Mouse (Mus musculus) cerebellum, adult 18-20 months (tissue): Measurements from ENCODE around the gene Mmp19.
"Not testable (repeated sequence)": the region's sequence is repeated elsewhere in the genome, so short reads cannot be mapped to it uniquely, and the experiment has no call there.

Experiments used
- DNase-seq, 2 experiments: peaks; one replicate each; pipeline ENCODE4 v3.0.0; 2021

The Mmp19 gene

DNA sequence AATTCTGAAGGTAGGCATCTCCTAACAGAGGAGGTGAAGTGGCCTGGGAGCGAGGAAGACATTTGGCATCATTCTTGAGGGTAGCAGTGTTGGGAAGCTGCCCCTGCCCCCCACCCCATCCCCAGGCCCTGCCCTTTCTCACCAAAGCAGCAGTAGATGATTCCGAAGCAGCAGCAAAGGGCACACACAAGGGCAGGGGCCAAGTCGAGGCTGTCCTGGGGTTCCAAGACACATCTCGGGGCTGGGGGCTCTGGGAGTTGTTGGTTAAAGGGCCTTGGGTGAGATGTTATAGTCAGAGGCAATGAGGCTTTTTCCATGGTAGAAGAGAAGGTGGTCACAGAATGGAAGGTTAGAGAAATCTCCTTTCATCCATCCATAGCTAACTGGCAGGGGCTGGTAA lies 12.2 kb downstream of the Mmp19 start:
- DNase-seq: no peak

GRCm38 (mm10) chr10:128803361-128803760 lies 12.7 kb downstream of the Mmp19 start:
- DNase-seq: no peak

- DNase-seq: peak; percentile 64 to 65
Measured at GRCm38 (mm10) chr10:128803771-128804270, 13.1 kb downstream of the Mmp19 start, which contains the start of gene Dnajc14. Dnajc14 (plus strand) TSS chr10:128804062.

DNA sequence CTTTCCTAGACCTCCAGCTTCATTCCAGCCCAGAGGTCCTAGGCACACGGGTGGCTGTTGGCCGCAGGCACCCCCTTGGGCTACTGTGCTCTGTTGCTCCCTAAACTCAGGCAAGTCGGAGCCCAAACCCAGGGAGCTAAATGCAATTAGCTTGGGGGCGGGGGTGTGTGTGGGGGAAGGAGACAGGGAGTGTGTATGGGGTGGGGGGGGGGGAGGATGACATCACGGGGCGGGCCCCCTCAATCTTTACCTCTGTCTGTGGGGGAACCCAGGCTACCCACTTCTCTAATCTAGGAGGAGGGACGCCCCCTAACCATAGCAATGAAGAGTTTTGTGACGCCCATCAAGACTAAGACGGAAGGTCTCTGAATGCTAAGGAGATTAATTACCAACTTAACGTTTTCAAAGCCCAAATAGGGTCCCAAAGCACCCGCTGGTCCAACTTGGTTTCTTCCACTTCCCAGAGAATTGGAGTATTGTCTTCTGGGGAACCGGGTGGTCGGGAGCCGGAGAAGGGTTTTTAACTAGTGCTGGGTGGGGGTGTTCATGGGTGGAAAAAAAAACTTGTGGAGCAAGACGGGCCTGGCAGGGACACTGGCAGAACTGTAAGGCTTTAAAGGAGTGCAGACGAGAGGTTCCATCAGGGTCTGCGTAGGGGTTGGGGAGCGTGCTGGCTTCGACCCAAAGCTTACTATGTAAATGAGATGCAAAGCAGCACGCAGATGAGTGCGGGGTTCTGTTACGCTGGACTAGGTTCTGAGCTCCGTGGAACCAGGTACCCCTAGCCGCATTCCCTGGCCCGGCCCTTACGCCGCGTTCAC lies 13.8 kb downstream of the Mmp19 start, which contains the start of gene Tmem198b:
Gene Tmem198b (minus strand): TSS at position 100 of the 821 bp plus-strand sequence.
- DNase-seq: peak; percentile 61 to 63

GRCm38 (mm10) chr10:128805092-128806000 lies 14.6 kb downstream of the Mmp19 start:
- DNase-seq: peak; percentile 94 to 97

DNA sequence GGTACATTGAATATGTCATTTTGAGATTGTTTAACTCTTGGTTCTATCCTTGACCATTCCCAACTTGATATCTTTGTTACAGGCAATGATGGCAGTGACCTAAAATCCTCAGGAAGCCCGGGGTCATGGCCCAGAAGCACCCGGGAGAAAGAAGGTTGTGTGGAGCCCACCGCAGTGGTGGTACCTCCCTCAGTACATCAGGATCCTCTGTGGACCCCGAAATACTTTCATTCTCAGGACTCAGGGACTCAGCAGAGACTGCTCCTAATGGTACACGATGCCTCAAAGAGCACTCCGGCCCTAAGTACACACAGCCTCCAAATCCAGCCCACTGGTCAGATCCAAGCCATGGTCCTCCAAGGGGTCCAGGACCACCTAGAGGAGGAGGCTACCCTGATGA lies 15.4 kb downstream of the Mmp19 start:
- peak in 1 of 2 experiments; percentile 20 for DNase-seq

GRCm38 (mm10) chr10:128807018-128807417 lies 16.3 kb downstream of the Mmp19 start:
- DNase-seq: no peak

- DNase-seq: no peak
Measured at GRCm38 (mm10) chr10:128817033-128817432, 26.3 kb downstream of the Mmp19 start, which contains the start of gene Sarnp. Sarnp (plus strand) TSS chr10:128817333.

DNA sequence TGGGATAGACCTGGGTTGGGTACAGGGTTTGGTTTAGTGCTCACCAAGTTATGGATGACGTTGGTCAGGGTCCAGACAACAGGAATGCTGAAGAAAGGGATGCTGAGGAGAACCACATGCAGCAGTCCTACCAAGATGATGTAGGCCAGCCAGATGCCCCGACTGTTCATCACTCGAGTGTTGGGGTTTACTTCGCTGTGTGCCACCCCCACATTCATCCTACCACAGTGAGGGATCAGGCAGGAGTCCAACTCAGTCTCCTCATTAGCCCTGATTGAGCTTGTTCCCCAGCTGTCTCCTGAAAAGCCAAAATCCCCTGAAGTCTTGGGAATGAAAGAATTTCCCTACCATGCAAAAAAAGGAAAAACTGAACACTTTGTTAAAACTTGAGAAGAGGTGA lies 29.5 kb downstream of the Mmp19 start:
- no peak for DNase-seq

- peak; percentile 99 for DNase-seq
Measured at GRCm38 (mm10) chr10:128821358-128822056, 30.8 kb downstream of the Mmp19 start, which contains the start of gene Ormdl2. Ormdl2 (minus strand) TSS chr10:128821645.

DNA sequence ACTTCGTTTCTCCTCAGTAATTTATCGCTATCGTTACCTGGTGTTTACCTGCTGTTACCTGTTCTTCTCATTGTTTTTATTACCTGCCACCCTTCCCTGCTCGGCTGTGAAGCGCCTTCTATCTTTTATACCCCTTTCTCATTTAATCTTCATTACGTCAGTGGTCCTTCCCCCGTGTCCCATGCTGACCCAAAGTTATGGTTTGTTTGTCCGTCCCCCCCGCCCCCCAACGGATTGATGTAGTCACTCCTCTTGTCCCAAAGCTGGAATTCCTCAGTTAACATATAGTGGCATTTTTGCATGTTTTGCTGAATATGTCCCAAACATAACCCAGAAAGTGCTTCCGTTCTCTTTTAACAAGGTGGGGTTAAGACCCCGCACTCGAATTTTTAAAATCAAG lies 31.4 kb downstream of the Mmp19 start:
- no peak for DNase-seq

DNA sequence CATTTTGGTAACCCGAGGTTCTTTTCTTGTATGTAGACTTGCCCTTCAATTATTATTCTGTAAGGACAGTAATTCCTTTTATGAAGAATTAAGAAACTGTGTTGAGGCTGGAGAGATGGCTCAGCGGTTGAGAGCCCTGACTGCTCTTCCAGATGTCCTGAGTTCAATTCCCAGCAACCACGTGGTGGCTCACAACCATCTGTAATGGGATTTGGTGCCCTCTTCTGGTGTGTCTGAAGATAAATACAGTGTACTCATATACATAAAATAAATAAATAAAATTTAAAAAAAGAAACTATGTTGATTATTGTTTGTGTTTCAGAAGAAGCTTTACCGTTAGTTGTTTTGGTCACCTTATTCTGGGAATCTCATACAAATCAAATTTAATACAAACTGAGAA lies 32.4 kb downstream of the Mmp19 start:
- DNase-seq: not testable (repeated sequence)

GRCm38 (mm10) chr10:128823821-128824220 lies 33.1 kb downstream of the Mmp19 start:
- DNase-seq: no peak

DNA sequence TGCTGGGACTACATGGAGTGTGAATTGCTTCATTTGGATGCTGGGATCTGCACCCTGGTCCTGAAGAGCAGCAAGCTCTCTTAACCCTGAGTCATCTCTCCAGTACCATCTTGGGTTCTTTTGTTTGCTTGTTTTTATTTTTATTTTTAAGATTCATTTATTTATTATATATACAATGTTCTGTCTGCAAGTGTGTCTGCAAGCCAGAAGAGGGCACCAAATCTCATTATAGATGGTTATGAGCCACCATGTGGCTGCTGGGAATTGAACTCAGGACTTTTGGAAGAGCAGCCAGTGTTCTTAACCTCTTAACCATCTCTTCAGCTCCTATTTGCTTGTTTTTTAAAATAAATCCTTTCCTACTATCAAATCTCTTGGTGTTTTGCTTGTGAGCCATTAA lies 46.7 kb downstream of the Mmp19 start:
- DNase-seq: no peak

GRCm38 (mm10) chr10:128839434-128839833 lies 48.7 kb downstream of the Mmp19 start:
- DNase-seq: no peak

GRCm38 (mm10) chr10:128840612-128841011 lies 49.9 kb downstream of the Mmp19 start:
- DNase-seq: no peak

DNA sequence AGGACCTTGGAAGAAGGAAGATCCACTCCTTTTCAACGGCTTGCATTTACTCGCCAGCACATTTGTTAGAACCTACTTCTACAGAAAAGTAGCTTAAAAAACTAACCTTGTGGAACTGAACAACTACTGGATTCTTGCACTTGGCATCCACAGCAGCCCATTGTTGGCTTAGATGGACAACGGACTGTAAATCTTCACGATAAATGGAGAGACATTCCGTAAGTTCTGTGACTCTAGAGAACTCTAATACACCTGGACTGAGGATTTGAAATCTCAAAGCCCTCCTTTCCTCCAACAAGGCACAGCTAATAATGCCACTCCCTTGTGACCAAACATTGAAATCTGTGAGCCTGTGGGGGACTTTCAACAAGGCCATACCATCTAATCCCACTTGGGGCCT lies 52.5 kb downstream of the Mmp19 start:
- DNase-seq: no peak

- DNase-seq: no peak
Measured at GRCm38 (mm10) chr10:128845516-128845915, 54.8 kb downstream of the Mmp19 start.

DNA sequence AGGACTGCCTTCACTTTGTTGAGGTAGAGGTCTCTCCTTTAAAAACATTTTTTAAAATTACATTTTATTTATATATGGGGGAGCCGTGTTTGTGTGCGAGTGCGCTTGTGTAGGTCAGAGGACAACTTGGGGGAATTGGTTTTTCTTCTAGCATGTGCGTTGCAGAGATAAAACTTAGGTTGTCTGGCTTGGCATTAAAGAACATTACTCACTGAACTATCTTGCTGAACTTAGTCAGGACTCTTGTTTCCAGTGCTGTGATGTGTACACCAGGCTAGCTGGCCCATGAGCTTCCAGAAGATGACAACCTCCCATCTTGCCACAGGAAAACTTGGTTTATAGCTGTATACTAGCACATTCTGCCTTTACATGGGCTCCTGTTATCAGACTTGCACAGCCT lies 56.0 kb downstream of the Mmp19 start:
- DNase-seq: no peak

- DNase-seq: no peak
Measured at GRCm38 (mm10) chr10:128848426-128848825, 57.7 kb downstream of the Mmp19 start.

DNA sequence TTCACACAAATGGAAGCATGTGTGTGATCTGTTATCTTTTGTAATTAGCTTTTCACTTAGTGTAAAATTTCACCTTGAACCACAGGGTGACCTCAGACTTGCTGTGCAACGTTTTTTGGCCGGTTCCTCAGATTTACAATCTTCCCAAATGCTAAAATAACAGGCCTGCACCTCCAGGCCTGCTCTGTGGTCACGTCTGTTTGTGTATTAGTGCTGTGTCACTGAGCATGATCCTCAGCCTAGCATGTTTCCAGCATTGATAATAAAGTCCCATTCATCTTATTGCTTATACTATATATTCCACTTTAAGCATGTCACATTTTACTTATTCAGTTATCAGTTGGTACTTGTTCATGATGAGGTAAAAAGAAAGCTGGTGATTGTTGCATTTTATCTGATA lies 59.6 kb downstream of the Mmp19 start:
- DNase-seq: no peak
